Comparison of ENCODE assay signal across 8 mouse cellular contexts in the genomic region with DNA sequence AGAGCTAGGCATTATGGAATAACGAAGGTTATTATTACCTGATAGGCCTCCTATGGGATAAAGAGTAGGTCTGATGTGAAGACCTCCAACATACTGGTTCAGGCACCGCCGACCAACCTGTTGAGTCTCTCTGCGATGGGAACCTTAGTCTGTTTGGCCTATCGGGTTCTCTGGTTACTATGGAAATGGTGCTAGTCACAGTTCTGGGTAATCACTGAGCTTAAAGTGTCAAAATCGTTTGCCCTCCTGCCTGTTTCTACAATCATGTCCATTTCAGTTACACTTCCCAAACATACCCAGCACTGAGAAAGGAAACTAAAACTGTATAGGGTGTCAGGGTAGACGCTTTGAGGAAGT. TPM values are rescaled to one million over a fixed set of nuclear protein-coding genes. Genes with fewer than 3 reads are reported as not detected.
DNase-seq lines count a peak whose midpoint lies in the region; ATAC-seq lines count a peak whose summit lies in the region.

No protein-coding gene starts in this region.

- peak overlapping the region; percentile 93 for H3K27ac ChIP-seq in heart, embryonic 12.5 days (ENCODE audit: poor library complexity, severe bottlenecking)
- H3K27ac ChIP-seq in hindbrain, embryonic 10.5 days: peak overlapping the region; percentile 98

- H3K9ac ChIP-seq in heart, embryonic 12.5 days: no peak overlapping the region

- H3K4me1 ChIP-seq in heart, embryonic 12.5 days (replicated peaks): no peaks in the 10 kb centered on the region
- H3K4me1 ChIP-seq in hindbrain, embryonic 10.5 days (replicated peaks): no peaks in the 10 kb centered on the region

- DNase-seq in heart, adult 9 months (ENCODE audit: low spot score in 2 of 2): no peak
- DNase-seq in thymus, postnatal 4 days: peak; percentile 18
- DNase-seq in thymus, postnatal 14 days: no peak
- peak; percentile 18 for DNase-seq in hindbrain, embryonic 10.5 days (ENCODE audit: low spot score)
- DNase-seq in mesoderm, embryonic 11.5 days (ENCODE audit: low read depth, low spot score): peak; percentile 19
- DNase-seq in urinary bladder, postnatal 36 days (ENCODE audit: low spot score in 2 of 2): no peak
- no peak for DNase-seq in left cerebral cortex, adult 9 months (ENCODE audit: low spot score in 2 of 2)

- peak overlapping the region; percentile 58 for H3K4me2 ChIP-seq in heart, embryonic 12.5 days

- H3K27me3 ChIP-seq in heart, embryonic 12.5 days (replicated peaks): no peaks in the 10 kb centered on the region
- H3K27me3 ChIP-seq in hindbrain, embryonic 10.5 days (ENCODE audit: insufficient read depth, poor library complexity, severe bottlenecking): 0 out of 2 replicates have a peak, but pooled peaks cover 4% of the 10 kb centered on the region

- 21% methylated on average over 7 of the region's 7 CpGs for WGBS in heart, embryonic 12.5 days
- WGBS in hindbrain, embryonic 10.5 days: 30% methylated on average over 7 of the region's 7 CpGs

- H3K4me3 ChIP-seq in heart, embryonic 12.5 days: peak overlapping the region; percentile 42
- H3K4me3 ChIP-seq in hindbrain, embryonic 10.5 days: peak overlapping the region; percentile 70

- no peak for ATAC-seq in heart, embryonic 12.5 days (ENCODE audit: insufficient number of reproducible peaks, low FRiP score)

- H3K36me3 ChIP-seq in heart, embryonic 12.5 days: 0 out of 2 replicates have a peak, but pooled peaks cover 4% of the 10 kb centered on the region
- peaks cover 24% of the 10 kb centered on the region for H3K36me3 ChIP-seq in hindbrain, embryonic 10.5 days

- H3K9me3 ChIP-seq in heart, embryonic 12.5 days (replicated peaks): no peaks in the 10 kb centered on the region
- no peaks in the 10 kb centered on the region for H3K9me3 ChIP-seq in hindbrain, embryonic 10.5 days

RNA-seq across cellular contexts. Expression of a gene that starts 0.4 kb away (rescaled TPM):
- polyA plus RNA-seq in heart, embryonic 12.5 days (2016; fragmentation: Nextera tagmentation; extraction: Ambion mirVana): 290 and 312 TPM in 2 replicates
- 554 and 625 TPM in 2 replicates for polyA plus RNA-seq in hindbrain, embryonic 10.5 days (2016; fragmentation: Nextera tagmentation; extraction: Ambion mirVana)

RNA-seq across cellular contexts. Expression of a gene that starts 8.1 kb away (rescaled TPM):
- 29.9 and 30.0 TPM in 2 replicates for polyA plus RNA-seq in heart, embryonic 12.5 days (2016; fragmentation: Nextera tagmentation; extraction: Ambion mirVana)
- polyA plus RNA-seq in hindbrain, embryonic 10.5 days (2016; fragmentation: Nextera tagmentation; extraction: Ambion mirVana): 21.4 and 22.0 TPM in 2 replicates

RNA-seq across cellular contexts. Expression of a gene that starts 20.1 kb away (rescaled TPM):
- polyA plus RNA-seq in heart, embryonic 12.5 days (2016; fragmentation: Nextera tagmentation; extraction: Ambion mirVana): 52.7 and 54.9 TPM in 2 replicates
- polyA plus RNA-seq in hindbrain, embryonic 10.5 days (2016; fragmentation: Nextera tagmentation; extraction: Ambion mirVana): 1.7 and 2.1 TPM in 2 replicates

RNA-seq across cellular contexts. Expression of a gene that starts 52.6 kb away (rescaled TPM):
- polyA plus RNA-seq in heart, embryonic 12.5 days (2016; fragmentation: Nextera tagmentation; extraction: Ambion mirVana): 0.13 and 0.66 TPM in 2 replicates
- 0.46 TPM in 1 of 2 replicates, not detected in the other for polyA plus RNA-seq in hindbrain, embryonic 10.5 days (2016; fragmentation: Nextera tagmentation; extraction: Ambion mirVana)

Comparison
In these comparisons a context has a peak if more than half of its experiments do, and no peak if none do; other contexts are left out.
1. DNase-seq: peak in thymus, postnatal 4 days (single experiment), hindbrain, embryonic 10.5 days (single experiment) and mesoderm, embryonic 11.5 days (single experiment); none in heart, adult 9 months (0 of 2), thymus, postnatal 14 days (single experiment), urinary bladder, postnatal 36 days (0 of 2) and left cerebral cortex, adult 9 months (0 of 2).
2. RNA of a gene that starts 20.1 kb away (polyA plus RNA-seq): 52.7 to 54.9 TPM in heart, embryonic 12.5 days; 1.7 to 2.1 TPM in hindbrain, embryonic 10.5 days; every median in the first group is over 10 times any median in the second.